Mouse (Mus musculus) lung, postnatal 0 days (tissue): ENCODE data around the gene Acvr1.

ENCODE experiments used
- CTCF ChIP-seq: IDR thresholded peaks from 2 replicates; pipeline ENCODE4 v1.5.1; 2016; ENCODE audit warnings: antibody characterized with exemption, mild to moderate bottlenecking
- EP300 ChIP-seq: IDR thresholded peaks from 2 replicates; pipeline ENCODE4 v1.6.1; 2016; ENCODE audit warnings: antibody characterized with exemption, mild to moderate bottlenecking, control low read depth

DNA sequence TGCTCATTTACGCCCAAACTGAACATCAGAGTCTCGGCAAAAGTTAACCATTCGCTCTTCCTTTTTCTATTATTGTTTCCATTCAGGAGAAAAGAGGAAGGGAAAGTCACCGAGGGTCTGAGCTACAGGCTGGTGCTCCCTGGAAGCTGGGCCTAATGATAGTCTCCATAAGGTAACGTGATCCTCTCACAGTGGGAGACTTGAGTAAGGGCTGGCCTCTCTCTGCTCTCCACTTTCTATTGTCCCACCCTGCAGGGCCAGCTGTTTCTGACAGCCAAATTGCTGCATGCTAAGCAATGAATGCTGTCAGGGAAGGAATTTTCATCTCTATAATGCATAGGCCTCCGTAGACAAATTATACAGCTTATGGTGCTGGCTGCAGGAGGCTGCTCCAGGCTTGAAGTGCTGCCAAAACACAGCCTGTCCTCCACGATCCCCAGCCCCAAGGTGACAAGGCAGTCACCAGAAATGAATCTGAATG is 33.4 kb downstream of the Acvr1 start:
- TF ChIP-seq EP300, result no peak
- TF ChIP-seq CTCF, result no peak
